Mouse (Mus musculus): ENCODE measurements around the gene Trim63.

The Trim63 gene

GRCm38 (mm10) chr4:134314876-134315275 is at the start of gene Trim63:
TSS of gene Trim63 (plus strand) at chr4:134315120.
- DNase-seq (ENCODE audit: low read depth), result no peak

GRCm38 (mm10) chr4:134265860-134266585 is 48.9 kb upstream of the Trim63 start:
- no peak for DNase-seq (ENCODE audit: low read depth)

- no peak for DNase-seq (ENCODE audit: low read depth)
These were observed 46.7 kb upstream of the Trim63 start for GRCm38 (mm10) chr4:134268102-134268655.

- peak; percentile 71 for DNase-seq (ENCODE audit: low read depth)
These were observed 45.3 kb upstream of the Trim63 start for GRCm38 (mm10) chr4:134269622-134270021.

GRCm38 (mm10) chr4:134271979-134272378 is 42.9 kb upstream of the Trim63 start:
- no peak for DNase-seq (ENCODE audit: low read depth)

GRCm38 (mm10) chr4:134272731-134273416 is 42.0 kb upstream of the Trim63 start:
- DNase-seq (ENCODE audit: low read depth), result peak; percentile 65

GRCm38 (mm10) chr4:134273417-134274345 is 41.2 kb upstream of the Trim63 start:
- peak; percentile 96 for DNase-seq (ENCODE audit: low read depth)

GRCm38 (mm10) chr4:134284942-134285341 is 30.0 kb upstream of the Trim63 start:
- no peak for DNase-seq (ENCODE audit: low read depth)

- peak; percentile 54 for DNase-seq (ENCODE audit: low read depth)
These were observed 28.4 kb upstream of the Trim63 start for GRCm38 (mm10) chr4:134286226-134287167.

- DNase-seq (ENCODE audit: low read depth), result peak; percentile 95
These were observed 27.8 kb upstream of the Trim63 start for GRCm38 (mm10) chr4:134287168-134287564.

- DNase-seq (ENCODE audit: low read depth), result peak; percentile 91
These were observed 27.3 kb upstream of the Trim63 start, which contains the start of gene Pdik1l for GRCm38 (mm10) chr4:134287575-134288025. TSS of gene Pdik1l (minus strand) at chr4:134287895.

- DNase-seq (ENCODE audit: low read depth), result peak; percentile 40
These were observed 26.3 kb upstream of the Trim63 start for GRCm38 (mm10) chr4:134288397-134289256.

- peak; percentile 93 for DNase-seq (ENCODE audit: low read depth)
These were observed 22.9 kb upstream of the Trim63 start for GRCm38 (mm10) chr4:134292067-134292466.

GRCm38 (mm10) chr4:134293061-134293691 is 21.7 kb upstream of the Trim63 start:
- peak; percentile 46 for DNase-seq (ENCODE audit: low read depth)

- DNase-seq (ENCODE audit: low read depth), result no peak
These were observed 21.2 kb upstream of the Trim63 start for GRCm38 (mm10) chr4:134293692-134294163.

GRCm38 (mm10) chr4:134296096-134296495 is 18.8 kb upstream of the Trim63 start:
- peak; percentile 45 for DNase-seq (ENCODE audit: low read depth)

GRCm38 (mm10) chr4:134296523-134296922 is 18.4 kb upstream of the Trim63 start:
- DNase-seq (ENCODE audit: low read depth), result peak; percentile 45

GRCm38 (mm10) chr4:134297369-134297768 is 17.6 kb upstream of the Trim63 start:
- no peak for DNase-seq (ENCODE audit: low read depth)

Measured in induced T-regulatory cell, adult 2 months (primary cell).